Mouse (Mus musculus): ENCODE measurements at regions not wholly inside any gene's neighbourhood (a gene's known extent, or its start where the extent isn't known, plus 50 kb on each side); places are given as distances from the start of the nearest gene placed in this dataset.

GRCm38 (mm10) chr15:61553908-61554307 is 631.1 kb upstream of the A1bg start:
- no peak overlapping the region for H3K27ac ChIP-seq (replicated peaks; ENCODE audit: low read depth, low read length)
- WGBS = 87% methylated on average over 2 of the region's 2 CpGs
- ATAC-seq (ENCODE audit: low FRiP score, low read depth) (no peak), DNase-seq (ENCODE audit: low spot score) (no peak)
- H3K4me1 ChIP-seq (ENCODE audit: control insufficient read depth, insufficient read depth, low read length) = no peaks in the 10 kb centered on the region
- no peaks in the 10 kb centered on the region for H3K27me3 ChIP-seq (ENCODE audit: control insufficient read depth, insufficient read depth, low read length)
- no peak for TF ChIP-seq POLR2A (IDR thresholded peaks at IDR 0.05; ENCODE audit: borderline replicate concordance, extremely low read depth, insufficient read depth, insufficient read length)
- H3K4me3 ChIP-seq (replicated peaks; ENCODE audit: low read length) = no peak overlapping the region
- H3K9me3 ChIP-seq (ENCODE audit: control insufficient read depth, low read length) = no peaks in the 10 kb centered on the region
- no peak overlapping the region for H3K4me2 ChIP-seq (replicated peaks; ENCODE audit: low read depth, low read length, severe bottlenecking)
- no peak overlapping the region for H3K9ac ChIP-seq (ENCODE audit: low read depth, low read length, severe bottlenecking)
- no peaks in the 10 kb centered on the region for H3K36me3 ChIP-seq (ENCODE audit: control insufficient read depth, insufficient read depth, low read length)

- H3K36me3 ChIP-seq (ENCODE audit: control insufficient read depth, insufficient read depth, low read length) = no peaks in the 10 kb centered on the region
These were observed 630.4 kb upstream of the A1bg start for GRCm38 (mm10) chr15:61553081-61553680.

GRCm38 (mm10) chr15:61551206-61551605 is 628.4 kb upstream of the A1bg start:
- H3K9me3 ChIP-seq (ENCODE audit: control insufficient read depth, low read length) = no peaks in the 10 kb centered on the region
- H3K9ac ChIP-seq (ENCODE audit: low read depth, low read length, severe bottlenecking) = no peak overlapping the region
- no peaks in the 10 kb centered on the region for H3K27me3 ChIP-seq (ENCODE audit: control insufficient read depth, insufficient read depth, low read length)
- ATAC-seq (ENCODE audit: low FRiP score, low read depth) = no peak
- H3K4me2 ChIP-seq (replicated peaks; ENCODE audit: low read depth, low read length, severe bottlenecking) = no peak overlapping the region
- no peak for DNase-seq (ENCODE audit: low spot score)
- 90% methylated on average over 5 of the region's 5 CpGs for whole genome bisulfite sequencing
- H3K27ac ChIP-seq (replicated peaks; ENCODE audit: low read depth, low read length) = no peak overlapping the region
- H3K4me3 ChIP-seq (replicated peaks; ENCODE audit: low read length) = no peak overlapping the region
- H3K36me3 ChIP-seq (ENCODE audit: control insufficient read depth, insufficient read depth, low read length) = no peaks in the 10 kb centered on the region
- no peak for TF ChIP-seq POLR2A (IDR thresholded peaks at IDR 0.05; ENCODE audit: borderline replicate concordance, extremely low read depth, insufficient read depth, insufficient read length)
- H3K4me1 ChIP-seq (ENCODE audit: control insufficient read depth, insufficient read depth, low read length) = no peaks in the 10 kb centered on the region

More at GRCm38 (mm10) chr15:61553081-61553680, 630.4 kb upstream of the A1bg start:
- no peaks in the 10 kb centered on the region for H3K9me3 ChIP-seq (ENCODE audit: control insufficient read depth, low read length)
- H3K27ac ChIP-seq (replicated peaks; ENCODE audit: low read depth, low read length) = no peak overlapping the region
- H3K27me3 ChIP-seq (ENCODE audit: control insufficient read depth, insufficient read depth, low read length) = no peaks in the 10 kb centered on the region
- H3K4me3 ChIP-seq (replicated peaks; ENCODE audit: low read length) = no peak overlapping the region
- whole genome bisulfite sequencing = 36% methylated on average over 8 of the region's 8 CpGs
- H3K4me1 ChIP-seq (ENCODE audit: control insufficient read depth, insufficient read depth, low read length) = no peaks in the 10 kb centered on the region
- ATAC-seq (ENCODE audit: low FRiP score, low read depth) (no peak), DNase-seq (ENCODE audit: low spot score) (no peak)
- H3K9ac ChIP-seq (ENCODE audit: low read depth, low read length, severe bottlenecking) = no peak overlapping the region
- no peak overlapping the region for H3K4me2 ChIP-seq (replicated peaks; ENCODE audit: low read depth, low read length, severe bottlenecking)
- TF ChIP-seq POLR2A (IDR thresholded peaks at IDR 0.05; ENCODE audit: borderline replicate concordance, extremely low read depth, insufficient read depth, insufficient read length) = no peak

- no peak overlapping the region for H3K4me2 ChIP-seq (replicated peaks; ENCODE audit: low read depth, low read length, severe bottlenecking)
- no peaks in the 10 kb centered on the region for H3K9me3 ChIP-seq (ENCODE audit: control insufficient read depth, low read length)
- no peak for ATAC-seq (ENCODE audit: low FRiP score, low read depth)
- no peaks in the 10 kb centered on the region for H3K36me3 ChIP-seq (ENCODE audit: control insufficient read depth, insufficient read depth, low read length)
- H3K27ac ChIP-seq (replicated peaks; ENCODE audit: low read depth, low read length) = no peak overlapping the region
- WGBS = 65% methylated on average over 4 of the region's 4 CpGs
- H3K4me1 ChIP-seq (ENCODE audit: control insufficient read depth, insufficient read depth, low read length) = no peaks in the 10 kb centered on the region
- H3K9ac ChIP-seq (ENCODE audit: low read depth, low read length, severe bottlenecking) = no peak overlapping the region
- DNase-seq (ENCODE audit: low spot score) = no peak
- no peak for TF ChIP-seq POLR2A (IDR thresholded peaks at IDR 0.05; ENCODE audit: borderline replicate concordance, extremely low read depth, insufficient read depth, insufficient read length)
- H3K27me3 ChIP-seq (ENCODE audit: control insufficient read depth, insufficient read depth, low read length) = no peaks in the 10 kb centered on the region
- no peak overlapping the region for H3K4me3 ChIP-seq (replicated peaks; ENCODE audit: low read length)
These were observed 625.6 kb upstream of the A1bg start for GRCm38 (mm10) chr15:61548400-61548799.

- no peak for ATAC-seq (ENCODE audit: low FRiP score, low read depth)
- Histone ChIP-seq H3K9ac (ENCODE audit: low read depth, low read length, severe bottlenecking) (no peak overlapping the region), H3K4me3 (replicated peaks; ENCODE audit: low read length) (no peak overlapping the region), H3K27me3 (ENCODE audit: control insufficient read depth, insufficient read depth, low read length) (no peaks in the 10 kb centered on the region), H3K4me2 (replicated peaks; ENCODE audit: low read depth, low read length, severe bottlenecking) (no peak overlapping the region), H3K36me3 (ENCODE audit: control insufficient read depth, insufficient read depth, low read length) (no peaks in the 10 kb centered on the region), H3K27ac (replicated peaks; ENCODE audit: low read depth, low read length) (no peak overlapping the region), H3K9me3 (ENCODE audit: control insufficient read depth, low read length) (no peaks in the 10 kb centered on the region), H3K4me1 (ENCODE audit: control insufficient read depth, insufficient read depth, low read length) (no peaks in the 10 kb centered on the region)
- no peak for TF ChIP-seq POLR2A (IDR thresholded peaks at IDR 0.05; ENCODE audit: borderline replicate concordance, extremely low read depth, insufficient read depth, insufficient read length)
- WGBS = 79% methylated on average over 3 of the region's 3 CpGs
- no peak for DNase-seq (ENCODE audit: low spot score)
These were observed 623.8 kb upstream of the A1bg start for GRCm38 (mm10) chr15:61546608-61547007.

- no peak for DNase-seq (ENCODE audit: low spot score)
- no peak for TF ChIP-seq POLR2A (IDR thresholded peaks at IDR 0.05; ENCODE audit: borderline replicate concordance, extremely low read depth, insufficient read depth, insufficient read length)
- Histone ChIP-seq H3K4me1 (ENCODE audit: control insufficient read depth, insufficient read depth, low read length) (no peaks in the 10 kb centered on the region), H3K27ac (replicated peaks; ENCODE audit: low read depth, low read length) (no peak overlapping the region), H3K4me2 (replicated peaks; ENCODE audit: low read depth, low read length, severe bottlenecking) (no peak overlapping the region), H3K4me3 (replicated peaks; ENCODE audit: low read length) (no peak overlapping the region), H3K27me3 (ENCODE audit: control insufficient read depth, insufficient read depth, low read length) (no peaks in the 10 kb centered on the region), H3K9ac (ENCODE audit: low read depth, low read length, severe bottlenecking) (no peak overlapping the region), H3K36me3 (ENCODE audit: control insufficient read depth, insufficient read depth, low read length) (no peaks in the 10 kb centered on the region), H3K9me3 (ENCODE audit: control insufficient read depth, low read length) (no peaks in the 10 kb centered on the region)
- no peak for ATAC-seq (ENCODE audit: low FRiP score, low read depth)
- WGBS = 46% methylated on average over 2 of the region's 2 CpGs
These were observed 621.3 kb upstream of the A1bg start for GRCm38 (mm10) chr15:61544074-61544473.
